Mouse (Mus musculus): ENCODE measurements around the gene Cnpy3.

The Cnpy3 gene

DNA sequence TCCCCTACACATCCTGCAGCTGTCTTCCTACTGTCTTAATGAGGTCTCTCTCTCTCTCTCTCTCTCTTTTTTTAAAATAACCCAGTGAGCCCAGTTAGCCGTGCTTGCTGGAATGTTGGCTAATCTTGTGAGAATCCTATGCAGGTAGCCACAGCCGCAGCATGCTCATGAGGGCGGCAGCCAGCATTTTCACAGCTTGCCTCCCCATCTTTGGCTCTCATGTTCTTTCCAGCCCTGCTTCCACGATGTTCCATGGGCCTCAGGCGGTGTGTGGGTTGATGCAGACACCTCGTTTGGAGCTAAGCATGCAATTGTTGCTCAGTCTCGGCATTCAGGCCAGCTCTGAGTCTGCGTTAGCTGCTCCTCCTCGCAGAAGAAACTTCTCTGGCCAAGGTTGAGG is 12.9 kb upstream of the Cnpy3 start:
- peak; percentile 64 to 76 for DNase-seq (ENCODE audit: low spot score in 2 of 2)

DNA sequence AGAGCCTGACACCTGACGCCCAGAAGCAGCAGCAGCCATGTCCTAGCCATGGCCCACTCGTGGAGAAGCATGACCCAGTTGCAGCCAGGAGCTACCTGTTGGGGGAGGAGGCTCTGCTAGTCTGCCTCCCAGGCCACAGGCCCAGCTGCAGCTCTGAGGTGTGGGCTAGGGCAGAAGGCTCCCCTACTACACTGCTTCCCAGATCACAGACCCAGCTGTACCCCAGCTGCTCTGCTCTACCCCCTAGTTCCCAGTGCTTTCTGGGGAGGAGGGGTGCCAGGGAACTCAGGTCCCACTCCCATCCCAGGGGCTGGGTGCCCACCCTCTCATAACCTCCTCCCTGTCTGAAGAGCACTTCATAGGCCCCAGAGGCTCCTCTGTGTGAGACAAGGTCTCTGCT is 11.5 kb upstream of the Cnpy3 start, which contains the start of gene Ptcra:
Gene Ptcra (minus strand): TSS at position 169 of the 400 bp plus-strand sequence.
- DNase-seq (ENCODE audit: low spot score in 2 of 2) = no peak

GRCm38 (mm10) chr17:46758753-46759152 is 6.7 kb upstream of the Cnpy3 start:
- peak in 1 of 2 experiments; percentile 55 for DNase-seq (ENCODE audit: low spot score in 2 of 2)

GRCm38 (mm10) chr17:46751056-46751793 is 789 bp downstream of the Cnpy3 start:
- DNase-seq (ENCODE audit: low spot score in 2 of 2) = no peak

- no peak for DNase-seq (ENCODE audit: low spot score in 2 of 2)
Measured at GRCm38 (mm10) chr17:46750580-46750979, 1.4 kb downstream of the Cnpy3 start.

- no peak for DNase-seq (ENCODE audit: low spot score in 2 of 2)
Measured at GRCm38 (mm10) chr17:46749282-46749681, 2.7 kb downstream of the Cnpy3 start.

DNA sequence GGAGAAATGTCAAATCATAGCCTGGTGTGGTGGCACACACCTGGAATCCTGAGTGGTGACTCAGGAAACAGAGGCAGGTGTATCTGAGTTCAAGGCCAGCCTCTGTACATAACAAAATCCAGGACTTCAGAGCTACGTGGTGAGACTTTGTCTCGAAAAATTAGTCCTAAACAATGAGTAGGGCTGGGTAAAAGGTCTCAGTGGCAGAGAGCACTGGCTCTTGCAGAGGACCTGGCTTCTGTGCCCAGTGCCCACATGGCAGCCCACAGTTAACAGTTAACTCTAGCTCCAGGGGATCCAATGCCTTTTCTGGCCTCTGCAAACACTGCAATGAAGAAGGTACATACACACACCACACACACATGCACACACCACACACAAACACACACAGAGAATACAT is 4.2 kb downstream of the Cnpy3 start:
- no peak for DNase-seq (ENCODE audit: low spot score in 2 of 2)

DNA sequence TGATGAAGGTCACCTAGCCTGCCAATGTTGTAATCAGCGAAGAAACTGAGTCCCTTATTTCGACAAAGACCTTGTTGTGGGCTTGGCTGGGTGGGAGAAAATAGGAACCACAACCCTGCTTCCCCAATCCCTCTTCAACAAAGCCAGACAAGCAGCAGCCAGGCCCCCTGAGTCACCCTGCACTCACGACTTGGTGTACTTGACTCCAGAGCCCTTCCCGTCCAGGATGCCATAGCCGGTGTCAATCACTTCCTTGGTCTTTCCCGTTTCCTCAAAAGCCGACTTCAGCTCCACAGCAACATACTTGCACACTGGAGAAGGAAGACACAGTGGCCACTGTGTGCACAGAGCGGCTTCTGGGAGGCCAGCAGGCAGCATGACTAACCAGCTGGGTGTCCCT is 4.8 kb downstream of the Cnpy3 start:
- no peak for DNase-seq (ENCODE audit: low spot score in 2 of 2)

DNA sequence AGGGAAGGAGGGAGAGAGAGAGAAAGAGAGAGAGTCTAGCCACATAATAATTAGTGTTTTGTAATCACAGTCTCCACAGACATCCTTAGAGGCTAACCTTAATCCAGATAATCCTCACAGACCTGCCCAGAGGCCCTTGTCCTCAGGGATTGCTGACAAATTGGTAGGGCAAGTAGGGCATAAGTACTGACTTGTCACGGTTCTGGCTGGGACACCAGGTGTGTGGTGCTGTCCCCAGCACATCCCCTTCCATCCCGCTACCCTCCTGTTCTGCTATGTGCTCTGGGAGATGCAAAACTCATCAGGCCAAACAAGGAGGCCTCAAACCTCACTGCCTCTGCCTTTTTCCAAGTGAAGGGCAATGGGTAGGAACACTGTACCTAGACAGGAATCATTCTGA is 6.5 kb downstream of the Cnpy3 start:
- no peak for DNase-seq (ENCODE audit: low spot score in 2 of 2)

DNA sequence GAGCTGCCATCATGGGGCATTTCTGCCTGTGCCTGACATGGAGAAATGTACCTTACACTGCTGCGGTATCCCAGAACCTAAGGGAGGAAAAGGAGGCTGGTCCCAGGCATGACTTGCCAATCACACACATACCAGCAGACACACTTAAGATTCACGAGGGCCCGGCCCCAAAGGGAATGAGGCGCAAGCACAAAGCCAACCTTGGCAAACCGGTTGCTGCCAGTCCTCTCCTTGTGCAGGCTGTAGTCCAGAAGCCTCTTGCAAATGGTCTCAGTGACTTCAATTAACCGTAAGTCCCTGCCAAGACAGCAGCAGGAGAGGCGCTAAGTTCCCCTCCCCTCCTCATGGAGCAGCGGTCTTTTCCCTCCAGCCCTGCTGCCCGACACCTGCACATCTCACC is 9.0 kb downstream of the Cnpy3 start:
- no peak for DNase-seq (ENCODE audit: low spot score in 2 of 2)

DNA sequence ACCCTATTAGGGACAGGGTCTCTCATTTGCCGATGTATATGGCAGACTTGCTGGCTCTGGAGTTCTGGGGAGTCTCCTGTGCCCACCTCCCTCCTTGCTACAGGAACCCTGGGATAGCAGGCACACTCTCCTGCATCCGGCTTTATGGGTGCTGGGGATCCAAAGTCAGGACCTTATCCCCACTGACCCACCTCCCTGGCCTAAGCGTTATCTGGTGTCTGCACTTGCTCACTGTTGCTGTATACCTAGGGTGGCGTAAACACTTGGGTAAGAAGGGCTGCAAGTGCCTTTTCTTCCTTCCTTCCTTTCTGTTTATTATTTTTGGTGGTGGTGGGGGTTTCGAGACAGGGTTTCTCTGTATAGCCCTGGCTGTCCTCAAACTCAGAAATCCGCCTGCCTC is 10.7 kb downstream of the Cnpy3 start:
- no peak for DNase-seq (ENCODE audit: low spot score in 2 of 2)

- DNase-seq (ENCODE audit: low spot score in 2 of 2) = no peak
Measured at GRCm38 (mm10) chr17:46736160-46736559, 15.9 kb downstream of the Cnpy3 start.

DNA sequence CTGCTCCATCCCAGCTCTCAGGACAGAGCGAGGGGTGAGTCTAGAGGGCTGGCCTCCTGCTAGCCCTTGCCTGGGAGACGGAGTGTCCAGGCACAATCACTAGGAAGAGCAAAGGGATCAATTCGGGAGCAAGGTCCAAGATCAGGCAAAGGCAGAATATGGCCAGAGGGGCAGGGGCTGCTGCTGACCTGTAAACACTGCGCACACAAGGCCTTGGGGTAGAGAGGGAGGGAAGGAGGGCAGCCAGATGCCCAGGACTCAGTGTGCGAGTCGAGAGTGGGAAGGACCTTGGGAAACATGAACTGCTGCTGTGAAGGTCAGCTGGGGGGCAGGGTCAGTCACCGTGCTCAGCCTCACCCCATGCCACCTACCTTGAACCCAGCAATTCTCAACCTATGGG is 16.7 kb downstream of the Cnpy3 start:
- no peak for DNase-seq (ENCODE audit: low spot score in 2 of 2)

DNA sequence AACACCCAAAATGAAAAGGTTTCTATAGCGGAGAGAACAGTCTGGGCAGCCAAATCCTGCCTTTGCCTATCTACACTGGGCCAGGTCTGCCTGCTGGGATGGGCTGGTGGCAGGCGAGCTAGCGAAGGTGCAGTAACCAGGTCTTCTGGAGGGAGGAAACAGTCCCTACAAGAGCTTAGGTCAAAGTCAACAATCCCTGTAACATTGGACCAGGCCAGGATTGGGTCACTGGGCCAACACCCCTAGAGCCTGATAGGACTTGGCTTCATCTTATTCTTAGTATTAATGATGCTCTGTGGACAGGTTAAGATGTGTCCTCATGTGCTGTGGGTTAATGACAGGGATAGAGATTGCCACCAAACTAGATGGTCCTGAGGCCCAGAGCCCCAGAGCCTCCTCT is 18.0 kb downstream of the Cnpy3 start:
- no peak for DNase-seq (ENCODE audit: low spot score in 2 of 2)

DNA sequence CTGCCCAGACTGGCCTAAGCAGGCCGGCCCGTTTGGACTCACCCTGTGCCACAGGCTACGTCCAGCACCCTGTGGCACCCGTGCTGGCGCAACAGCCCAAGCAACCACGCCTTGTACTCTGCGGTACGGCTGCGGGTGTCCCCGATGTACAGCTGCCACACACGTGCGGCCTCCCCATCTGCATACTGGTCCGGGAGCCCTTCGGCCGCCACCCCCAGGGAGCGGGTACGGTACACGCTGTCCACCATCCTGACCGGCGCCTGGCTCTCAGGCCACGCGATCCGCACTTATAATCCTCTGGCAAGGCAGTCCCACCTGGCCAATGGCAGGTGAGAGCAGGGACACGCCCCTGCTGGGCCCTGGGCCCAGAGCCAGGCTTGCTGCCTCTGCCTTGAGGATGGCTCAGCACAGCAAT is 23.1 kb downstream of the Cnpy3 start, which contains the start of gene Gnmt:
Gene Gnmt (minus strand): TSS at position 265 of the 415 bp plus-strand sequence.
- no peak for DNase-seq (ENCODE audit: low spot score in 2 of 2)

DNA sequence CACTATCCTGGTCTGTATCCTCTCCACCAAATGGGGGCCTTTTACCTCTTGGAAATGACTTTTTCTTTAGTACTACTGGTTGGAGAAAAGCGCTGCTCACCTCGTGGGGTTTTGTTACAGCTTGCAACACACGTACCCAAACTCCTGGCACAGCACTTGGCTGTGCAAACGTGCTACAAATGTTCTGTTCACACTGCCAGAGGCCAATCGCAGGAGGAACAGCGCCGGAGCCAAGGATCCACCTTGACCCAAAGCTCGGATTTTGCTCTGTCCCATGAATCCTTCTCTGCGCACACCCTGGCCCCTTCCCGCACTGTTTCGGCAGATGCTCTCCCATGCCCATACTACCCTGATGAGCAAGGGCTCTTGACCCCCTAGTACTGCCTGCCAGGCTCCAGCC is 23.5 kb downstream of the Cnpy3 start:
- DNase-seq (ENCODE audit: low spot score in 2 of 2) = no peak

DNA sequence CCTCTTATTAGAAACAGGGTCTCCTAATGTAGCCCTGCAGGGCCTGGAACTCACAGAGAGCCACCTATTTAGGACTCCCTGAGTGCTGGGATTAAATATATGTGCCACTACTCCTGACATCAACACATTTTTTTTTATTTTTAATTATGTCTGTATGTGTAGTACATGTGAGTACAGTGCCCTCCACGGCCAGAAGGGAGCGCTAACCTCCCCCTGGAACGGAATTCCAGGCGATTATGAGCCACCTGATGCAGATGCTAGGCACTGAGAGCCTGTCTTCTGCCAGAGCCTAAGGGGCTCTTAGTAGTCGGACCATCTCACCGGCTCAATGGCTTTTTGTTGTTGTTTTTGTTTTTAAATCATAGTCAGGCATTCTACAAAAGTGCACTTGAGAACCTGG is 24.0 kb downstream of the Cnpy3 start:
- no peak for DNase-seq (ENCODE audit: low spot score in 2 of 2)

DNA sequence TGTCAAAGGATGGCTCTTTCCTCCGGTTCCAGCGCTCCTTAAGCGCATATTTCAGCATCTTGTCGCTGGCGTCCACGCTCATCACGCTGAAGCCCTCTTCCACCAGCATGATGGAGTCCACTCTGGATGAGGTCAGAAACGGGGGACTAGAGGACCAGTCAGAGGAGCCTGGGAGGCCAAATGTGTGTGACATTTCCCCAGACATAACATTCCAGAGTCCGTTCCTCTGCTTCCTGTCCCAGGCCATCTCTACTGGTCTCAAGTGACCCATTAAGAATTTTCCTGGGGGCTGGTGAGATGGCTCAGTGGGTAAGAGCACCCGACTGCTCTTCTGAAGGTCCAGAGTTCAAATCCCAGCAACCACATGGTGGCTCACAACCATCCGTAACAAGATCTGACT is 24.7 kb downstream of the Cnpy3 start:
- no peak for DNase-seq (ENCODE audit: low spot score in 2 of 2)

- no peak for DNase-seq (ENCODE audit: low spot score in 2 of 2)
Measured at GRCm38 (mm10) chr17:46725731-46726645, 26.0 kb downstream of the Cnpy3 start.

- no peak for DNase-seq (ENCODE audit: low spot score in 2 of 2)
Measured at GRCm38 (mm10) chr17:46725273-46725672, 26.7 kb downstream of the Cnpy3 start.

DNA sequence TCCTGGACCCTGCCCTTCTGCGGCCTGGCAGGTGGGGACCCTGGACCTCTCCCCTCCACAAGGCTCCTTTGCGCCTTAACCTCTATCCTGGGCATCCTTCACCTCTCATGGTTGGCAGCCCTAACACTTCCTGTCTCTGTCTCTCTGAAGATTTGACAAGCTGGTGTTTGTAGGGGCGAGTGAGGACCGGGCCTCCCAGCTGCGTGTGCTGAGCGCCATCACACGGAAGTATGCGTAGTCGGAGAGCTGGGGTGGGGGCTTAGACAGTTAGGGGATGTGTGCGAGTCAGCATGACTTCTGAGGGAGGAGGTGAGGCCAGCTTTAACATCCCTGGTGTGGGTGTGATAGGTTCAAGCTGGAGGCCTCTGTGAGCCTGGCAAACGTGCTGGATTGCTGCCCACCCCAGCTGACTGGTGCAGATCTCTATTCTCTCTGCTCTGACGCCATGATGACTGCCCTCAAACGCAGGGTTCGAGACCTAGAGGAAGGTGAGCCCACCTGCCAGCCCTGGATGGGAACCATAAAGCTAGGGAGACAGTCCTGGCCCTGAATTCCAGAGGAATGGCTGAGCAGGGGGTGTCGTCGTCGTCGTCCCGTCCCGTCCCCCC is 27.4 kb downstream of the Cnpy3 start:
- DNase-seq (ENCODE audit: low spot score in 2 of 2) = no peak

GRCm38 (mm10) chr17:46721077-46721476 is 30.9 kb downstream of the Cnpy3 start:
- no peak for DNase-seq (ENCODE audit: low spot score in 2 of 2)
